Mouse (Mus musculus) common myeloid progenitor, adult 5-6 weeks (primary cell): Measurements from ENCODE around the gene Hist1h4n. TPM values are rescaled to one million over a fixed set of nuclear protein-coding genes. Genes with fewer than 3 reads are reported as not detected.
"Not testable (repeated sequence)": the region's sequence is repeated elsewhere in the genome, so short reads cannot be mapped to it uniquely, and the experiment has no call there.

Experiments
- ATAC-seq: replicated peaks from 2 replicates; pipeline ENCODE4 v1.8.0; 2016; ENCODE audit warnings: low read depth, mild to moderate bottlenecking, moderate TSS enrichment, inconsistent platforms; ENCODE audit not compliant: poor library complexity, severe bottlenecking
- total RNA-seq: library from RNA; stranded (forward); fragments of 200-1000, 187-1606 nt; gene quantifications from 2 replicates; pipeline ENCODE4 v1.2.3, GENCODE M21; 2017

Hist1h4n gene
- 2,940 and 3,195 TPM in 2 replicates for total RNA-seq

GRCm38 (mm10) chr13:21831418-21832394 is at the start of gene Hist1h4n:
Hist1h4n (minus strand) TSS chr13:21832196.
- ATAC-seq, result peak; percentile 55

DNA sequence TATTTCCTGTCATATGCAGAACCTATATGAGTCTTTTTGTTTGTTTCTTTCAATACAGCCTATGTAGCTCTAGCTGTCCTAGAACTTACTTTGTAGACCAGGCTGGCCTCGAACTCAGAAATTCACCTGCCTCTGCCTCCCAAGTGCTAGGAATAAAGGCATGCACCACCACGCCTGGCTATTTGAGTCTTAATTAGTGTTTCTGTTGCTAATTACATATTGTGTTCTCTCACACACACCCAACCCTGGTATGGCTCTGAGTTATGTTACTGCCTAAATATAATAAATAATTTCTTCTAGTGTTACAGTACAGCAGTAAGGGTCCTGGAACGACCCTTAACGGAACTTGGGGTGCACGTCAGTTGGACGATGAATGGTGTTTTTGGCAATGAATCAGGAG is 48.7 kb upstream of the Hist1h4n start:
- no peak for ATAC-seq

DNA sequence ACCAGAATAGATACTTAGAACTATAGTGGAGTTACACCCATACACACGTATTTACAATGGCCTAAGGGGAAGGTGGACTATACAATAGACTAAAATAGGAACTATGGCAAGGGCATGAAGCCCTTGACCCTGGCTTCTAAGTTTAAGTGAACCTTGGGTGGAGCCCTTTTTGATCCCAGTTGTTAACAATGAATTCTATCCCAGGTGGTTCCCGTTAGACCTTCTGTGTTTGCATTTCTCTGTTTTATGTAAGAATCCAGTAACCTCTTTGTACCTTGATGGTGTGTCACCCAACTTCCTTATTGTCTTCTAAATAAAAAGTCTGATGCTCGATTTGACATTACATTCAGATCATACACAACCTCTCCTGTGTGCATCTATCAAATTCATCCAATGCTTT is 33.5 kb upstream of the Hist1h4n start:
- not testable (repeated sequence) for ATAC-seq

GRCm38 (mm10) chr13:21861608-21862007 is 29.6 kb upstream of the Hist1h4n start:
- ATAC-seq, result no peak

DNA sequence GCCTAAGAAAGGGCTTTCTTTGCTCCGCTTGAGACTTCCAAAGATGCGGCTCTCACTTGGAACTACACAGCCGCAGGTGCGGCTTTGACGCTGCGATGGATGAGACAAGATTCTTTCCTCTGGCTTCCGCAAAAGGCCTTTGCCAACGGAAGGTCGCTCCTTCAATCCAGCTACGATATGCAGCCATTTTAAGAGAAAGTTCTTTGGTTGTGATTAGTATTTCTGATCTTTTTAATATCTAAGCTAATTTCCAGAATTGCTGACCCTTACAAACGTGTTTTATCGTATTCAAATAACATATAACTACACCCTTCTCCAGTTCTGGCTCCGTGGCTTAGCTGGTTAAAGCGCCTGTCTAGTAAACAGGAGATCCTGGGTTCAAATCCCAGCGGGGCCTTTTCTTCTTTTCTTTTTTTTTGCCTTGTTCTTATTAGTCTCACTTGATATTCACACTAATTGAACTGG is 23.7 kb upstream of the Hist1h4n start:
- 0 out of 2 replicates have a peak, but pooled peaks have one; percentile 19 for ATAC-seq

GRCm38 (mm10) chr13:21855146-21855545 is 23.1 kb upstream of the Hist1h4n start:
- ATAC-seq, result no peak; the same call in 1 of the 2 replicates

DNA sequence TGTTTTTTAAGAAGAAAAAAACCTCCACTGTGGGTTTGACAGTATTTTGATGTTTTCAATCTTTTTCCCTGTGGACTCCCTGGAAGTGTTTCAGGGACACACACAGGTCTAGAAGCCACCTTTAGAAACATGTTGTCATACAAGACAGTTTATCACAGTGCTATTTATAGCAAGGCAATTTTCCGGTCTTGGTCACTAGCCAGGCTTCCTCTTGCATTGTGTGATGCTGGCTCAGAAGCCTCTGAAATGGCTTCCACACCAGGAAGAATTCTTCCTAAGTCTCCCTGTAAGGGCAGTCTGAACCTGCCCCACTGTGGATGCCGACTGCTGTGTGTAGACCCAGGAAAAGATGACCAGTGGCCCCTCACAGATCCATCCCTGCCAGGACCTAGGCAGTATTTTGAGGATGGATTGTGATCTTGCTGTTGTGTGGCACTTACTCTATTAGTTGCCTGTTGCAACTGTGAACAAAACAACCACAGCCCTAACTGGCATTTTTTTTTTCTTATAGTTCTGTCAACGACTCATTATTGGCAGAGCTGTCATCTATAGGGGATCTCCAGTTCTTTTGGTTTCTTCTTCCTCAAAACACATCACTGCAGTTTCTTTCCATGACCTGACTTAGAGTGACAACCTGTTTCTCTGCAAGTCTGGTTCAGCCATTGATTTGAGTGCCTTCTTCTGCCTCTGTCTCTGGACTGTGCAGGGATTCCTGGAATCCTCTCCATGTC is 20.4 kb upstream of the Hist1h4n start:
- ATAC-seq, result peak; percentile 67

DNA sequence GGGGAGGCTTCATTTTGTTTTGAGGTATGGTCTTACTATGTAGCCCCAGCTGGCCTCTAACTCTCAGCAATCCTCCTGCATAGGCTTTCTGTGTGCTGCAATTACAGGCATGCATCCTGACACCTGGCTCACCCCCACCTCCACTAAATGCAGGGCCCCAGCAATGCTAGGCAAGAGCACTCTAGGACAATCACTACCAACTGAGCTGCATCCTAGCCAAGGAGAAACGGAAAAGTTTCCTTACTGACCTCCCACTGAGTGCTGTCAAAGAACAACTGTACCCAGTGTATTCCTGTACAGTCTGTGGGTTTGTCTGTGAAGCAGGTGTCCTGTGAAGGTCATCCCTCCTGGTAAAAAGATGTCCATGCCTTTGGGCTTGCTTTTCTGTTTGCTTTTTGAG is 18.7 kb upstream of the Hist1h4n start:
- ATAC-seq, result not testable (repeated sequence)

GRCm38 (mm10) chr13:21847883-21848282 is 15.9 kb upstream of the Hist1h4n start:
- ATAC-seq, result no peak

- peak; percentile 97 for ATAC-seq
Observed at GRCm38 (mm10) chr13:21846356-21846755, 14.4 kb upstream of the Hist1h4n start.

DNA sequence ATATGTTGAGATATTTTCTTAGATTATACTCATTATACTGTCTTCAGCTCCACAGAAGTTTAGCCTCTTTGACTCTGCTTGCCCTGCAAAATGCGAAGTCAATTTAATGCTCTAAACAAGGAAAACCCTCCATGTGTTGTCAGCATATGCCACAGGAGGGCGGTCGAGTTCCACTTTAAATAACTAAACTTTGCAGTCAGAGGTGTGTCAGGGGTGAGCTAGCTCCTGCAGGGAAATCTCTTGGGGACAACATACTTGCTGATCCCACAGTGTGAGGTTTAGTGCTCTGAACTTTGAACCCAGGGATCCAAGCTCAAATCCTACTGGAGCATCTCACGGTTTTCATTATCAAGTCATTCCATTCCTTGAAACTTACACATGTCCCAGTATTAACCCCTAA is 8.5 kb upstream of the Hist1h4n start:
- peak; percentile 94 for ATAC-seq

DNA sequence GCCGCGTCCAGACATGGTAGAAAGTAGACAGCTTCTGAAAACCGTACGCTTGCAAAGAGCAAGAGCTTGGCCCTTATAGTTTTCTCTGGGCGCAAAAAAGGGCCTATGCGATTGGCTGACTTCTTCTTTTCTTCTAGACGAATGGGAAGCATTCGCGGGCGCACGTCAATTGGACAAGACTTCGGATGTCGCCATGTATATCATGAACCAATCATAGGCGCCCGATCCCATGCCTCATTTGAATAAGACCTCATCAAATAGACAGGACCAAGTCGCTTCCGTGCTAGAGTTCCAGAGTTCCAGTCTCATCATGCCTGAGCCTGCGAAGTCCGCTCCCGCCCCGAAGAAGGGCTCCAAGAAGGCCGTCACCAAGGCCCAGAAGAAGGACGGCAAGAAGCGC is 1.5 kb upstream of the Hist1h4n start, which contains the start of the genes Hist1h2ap and Hist1h2br:
Hist1h2ap (minus strand) TSS at position 47 of the 400 bp plus-strand sequence.
Hist1h2br (plus strand) TSS at position 283 of the 400 bp plus-strand sequence.
- ATAC-seq, result peak; percentile 71

DNA sequence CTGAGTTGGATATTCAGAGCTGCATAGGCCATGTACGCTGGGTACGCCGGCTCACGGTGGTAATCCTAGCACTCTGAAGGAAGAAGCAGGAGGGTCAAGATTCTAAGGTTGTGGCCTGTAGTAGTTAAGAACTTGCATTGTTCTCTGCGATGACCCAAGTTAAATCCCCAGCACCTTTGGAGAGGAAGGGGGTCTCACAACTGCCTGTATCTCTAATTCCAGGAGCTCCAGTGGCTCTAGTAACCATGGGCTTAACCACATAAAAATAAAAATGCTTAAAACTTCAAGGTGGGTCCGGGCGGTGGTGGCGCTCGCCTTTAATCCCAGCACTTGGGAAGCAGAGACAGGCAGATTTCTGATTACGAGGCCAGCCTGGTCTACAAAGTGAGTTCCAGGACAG is 1.7 kb downstream of the Hist1h4n start:
- no peak for ATAC-seq

DNA sequence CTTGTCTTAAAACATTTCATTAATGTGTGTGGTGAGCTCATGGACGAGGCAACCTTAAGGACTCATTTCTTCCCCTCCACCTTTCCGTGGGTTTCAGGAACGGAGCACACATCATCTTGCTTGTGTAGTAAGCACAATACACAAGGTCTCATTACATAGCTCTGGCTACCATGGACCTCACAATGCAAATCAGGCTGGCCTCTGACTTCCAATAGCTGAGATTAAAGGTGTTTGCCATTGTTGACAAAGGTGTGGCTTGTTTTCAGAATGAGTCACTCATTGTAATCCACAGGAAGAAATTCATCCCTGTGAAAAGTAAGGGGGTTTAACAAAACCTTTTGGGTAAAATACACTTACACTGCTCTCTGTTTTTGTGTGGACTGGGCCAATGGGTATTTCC is 3.5 kb downstream of the Hist1h4n start:
- no peak for ATAC-seq

GRCm38 (mm10) chr13:21820082-21820890 is 11.7 kb downstream of the Hist1h4n start:
- peak; percentile 76 for ATAC-seq

DNA sequence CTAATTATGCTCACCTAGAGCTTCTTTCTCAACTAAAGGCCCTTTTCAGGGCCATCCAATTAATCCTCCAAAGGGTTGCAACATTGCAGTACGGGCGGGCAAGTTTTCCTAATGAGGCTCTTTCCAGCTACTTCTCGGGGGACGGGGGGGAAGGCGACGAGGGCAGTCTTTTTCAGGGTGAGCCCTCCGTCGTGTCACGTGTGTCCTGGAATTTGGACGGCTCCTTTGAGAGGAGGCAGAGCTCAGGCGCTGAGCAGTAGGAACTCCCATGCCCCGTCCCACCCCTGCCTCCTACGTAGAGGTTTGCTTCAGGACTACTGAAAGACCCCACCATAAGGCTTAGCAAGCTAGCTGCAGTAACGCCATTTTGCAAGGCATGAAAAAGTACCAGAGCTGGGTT is 19.9 kb downstream of the Hist1h4n start:
- peak; percentile 36 for ATAC-seq

DNA sequence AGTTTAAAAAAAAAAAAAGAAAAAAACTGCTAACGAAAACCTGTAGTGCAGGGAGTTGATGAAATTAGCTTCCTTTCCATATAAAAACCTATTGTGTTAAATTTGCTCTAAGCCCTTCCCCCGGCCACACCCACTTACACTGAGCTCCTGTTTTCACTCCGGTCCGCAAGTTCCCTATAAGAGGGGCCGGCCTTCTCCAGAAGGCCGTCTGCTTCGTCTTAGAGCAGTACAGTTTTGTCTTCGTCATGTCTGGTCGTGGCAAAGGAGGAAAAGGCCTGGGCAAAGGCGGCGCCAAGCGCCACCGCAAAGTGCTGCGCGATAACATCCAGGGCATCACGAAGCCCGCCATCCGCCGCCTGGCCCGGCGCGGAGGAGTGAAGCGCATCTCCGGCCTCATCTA is 20.5 kb downstream of the Hist1h4n start, which contains the start of gene Hist1h4m:
Hist1h4m (plus strand) TSS at position 208 of the 400 bp plus-strand sequence.
- peak; percentile 52 for ATAC-seq

GRCm38 (mm10) chr13:21811074-21811473 is 20.9 kb downstream of the Hist1h4n start:
- peak; percentile 16 for ATAC-seq

DNA sequence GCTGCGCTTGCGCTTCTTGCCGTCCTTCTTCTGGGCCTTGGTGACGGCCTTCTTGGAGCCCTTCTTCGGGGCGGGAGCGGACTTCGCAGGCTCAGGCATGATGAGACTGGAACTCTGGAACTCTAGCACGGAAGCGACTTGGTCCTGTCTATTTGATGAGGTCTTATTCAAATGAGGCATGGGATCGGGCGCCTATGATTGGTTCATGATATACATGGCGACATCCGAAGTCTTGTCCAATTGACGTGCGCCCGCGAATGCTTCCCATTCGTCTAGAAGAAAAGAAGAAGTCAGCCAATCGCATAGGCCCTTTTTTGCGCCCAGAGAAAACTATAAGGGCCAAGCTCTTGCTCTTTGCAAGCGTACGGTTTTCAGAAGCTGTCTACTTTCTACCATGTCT is 21.9 kb downstream of the Hist1h4n start, which contains the start of the genes Hist1h2bq and Hist1h2ao:
Hist1h2bq (minus strand) TSS at position 125 of the 400 bp plus-strand sequence.
Hist1h2ao (plus strand) TSS at position 393 of the 400 bp plus-strand sequence.
- peak; percentile 78 for ATAC-seq
